Mouse (Mus musculus) midbrain, embryonic 16.5 days (tissue): ENCODE results near the gene Card6. TPM values are rescaled to one million over a fixed set of nuclear protein-coding genes. Genes with fewer than 3 reads are reported as not detected.

Experiments
- ATAC-seq: fragments of 200-750 bp; cut with Nextera tagmentation; 2 replicates; pipeline ENCODE4 v1.8.0; 2017; ENCODE audit warnings: moderate TSS enrichment
- H3K27ac ChIP-seq: fragments of 300-500 bp; sonication (generic); 2 replicates; pipeline ENCODE4 v1.5.1; 2014; ENCODE audit warnings: mild to moderate bottlenecking, low read length, mixed read lengths
- H3K27me3 ChIP-seq: fragments of 300-500 bp; sonication (generic); 2 replicates; pipeline ENCODE4 v1.6.1; 2014; ENCODE audit warnings: low read depth, low read length, mixed read lengths; ENCODE audit not compliant: control insufficient read depth, insufficient read depth
- H3K36me3 ChIP-seq: fragments of 300-500 bp; sonication (generic); 2 replicates; pipeline ENCODE4 v1.6.1; 2014; ENCODE audit warnings: mild to moderate bottlenecking, low read length, moderate library complexity, mixed read lengths; ENCODE audit not compliant: control insufficient read depth, insufficient read depth
- H3K4me1 ChIP-seq: fragments of 300-500 bp; sonication (generic); 2 replicates; pipeline ENCODE4 v1.6.1; 2014; ENCODE audit warnings: mild to moderate bottlenecking, low read length, mixed read lengths; ENCODE audit not compliant: control insufficient read depth, insufficient read depth
- H3K4me2 ChIP-seq: fragments of 300-500 bp; sonication (generic); 2 replicates; pipeline ENCODE4 v1.6.1; 2014; ENCODE audit warnings: mild to moderate bottlenecking, low read length, mixed read lengths
- H3K4me3 ChIP-seq: fragments of 300-500 bp; sonication (generic); 2 replicates; pipeline ENCODE4 v1.5.1; 2014; ENCODE audit warnings: low read depth, mild to moderate bottlenecking, low read length, moderate library complexity, mixed read lengths
- H3K9ac ChIP-seq: fragments of 300-500 bp; sonication (generic); 2 replicates; pipeline ENCODE4 v1.6.1; 2014; ENCODE audit warnings: low read depth, low read length, mixed read lengths
- H3K9me3 ChIP-seq: fragments of 300-500 bp; sonication (generic); replicated peaks from 2 replicates; pipeline ENCODE4 v1.6.1; 2014; ENCODE audit warnings: mild to moderate bottlenecking, low read length, mixed read lengths; ENCODE audit not compliant: control insufficient read depth, poor library complexity, severe bottlenecking
- WGBS: fragments of 180-500 bp; shearing (Covaris S2); extraction: QIAGEN DNeasy Blood & Tissue Kit; methylation state at CpG from one replicate; pipeline ENCODE4 v1.1.7; 2014; 5-methylcytosine and 5-hydroxymethylcytosine counted together
- polyA plus RNA-seq: library from polyadenylated mRNA; unstranded; fragments of >200 nt; fragmentation: Nextera tagmentation; extraction: Ambion mirVana; gene quantifications from 2 replicates; pipeline ENCODE4 v1.2.1, GENCODE M21; 2015

The Card6 gene
- polyA plus RNA-seq, 1 experiment from 2014 or later: 0.50 TPM

DNA sequence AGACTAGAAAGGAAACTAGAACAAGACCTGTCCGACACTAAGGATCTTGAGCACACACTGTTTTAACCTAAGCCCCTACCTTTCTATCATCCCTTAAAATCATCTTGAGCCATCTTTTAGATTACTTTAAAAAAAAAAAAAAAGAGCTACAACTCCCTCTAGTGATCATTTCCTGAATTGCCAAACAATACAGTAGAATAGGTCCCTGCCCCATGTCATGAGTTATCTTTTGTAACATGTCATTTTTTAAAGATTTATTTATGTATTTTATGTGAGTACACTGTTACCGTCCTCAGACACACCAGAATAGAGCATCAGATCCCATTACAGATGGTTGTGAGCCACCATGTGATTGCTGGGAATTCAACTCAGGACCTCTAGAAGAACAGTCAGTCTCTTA is 2.0 kb downstream of the Card6 start:
- ATAC-seq: peak; percentile 60; the same call in 1 of the 2 replicates
- no peaks in the 10 kb centered on the region for H3K36me3 ChIP-seq

DNA sequence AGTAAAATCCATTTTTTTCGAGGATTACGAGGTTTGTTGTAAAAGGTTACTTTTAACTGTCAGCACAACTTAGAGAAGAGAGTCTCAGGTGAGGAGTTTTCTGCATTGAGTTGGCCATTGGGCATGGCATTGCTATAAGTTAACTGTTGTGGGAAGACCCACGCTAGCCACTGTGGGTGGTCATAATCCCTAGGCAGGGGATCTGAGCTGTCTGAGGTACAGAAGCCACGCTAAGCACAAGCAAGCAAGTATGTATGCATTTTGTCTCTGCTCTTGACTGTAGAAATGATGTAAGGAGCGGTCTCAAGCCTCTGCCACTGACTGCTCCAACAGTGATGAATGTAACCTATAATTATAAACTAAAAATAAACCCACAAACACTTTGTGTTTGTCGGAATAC is 2.4 kb downstream of the Card6 start:
- ATAC-seq: peak; percentile 62; the same call in 1 of the 2 replicates
- H3K27ac ChIP-seq: no peak overlapping the region
- WGBS: 80% methylated on average over 6 of the region's 6 CpGs
- H3K36me3 ChIP-seq: no peaks in the 10 kb centered on the region
- H3K27me3 ChIP-seq: no peaks in the 10 kb centered on the region
- H3K4me2 ChIP-seq: no peak overlapping the region
- no peak overlapping the region for H3K9ac ChIP-seq
- H3K9me3 ChIP-seq: no peaks in the 10 kb centered on the region
- H3K4me1 ChIP-seq: no peaks in the 10 kb centered on the region
- no peak overlapping the region for H3K4me3 ChIP-seq

More for the DNA sequence above, 2.0 kb downstream of the Card6 start:
- Histone ChIP-seq H3K27me3 (no peaks in the 10 kb centered on the region), H3K27ac (no peak overlapping the region), H3K4me1 (no peaks in the 10 kb centered on the region), H3K9me3 (no peaks in the 10 kb centered on the region), H3K4me3 (no peak overlapping the region), H3K9ac (no peak overlapping the region), H3K4me2 (no peak overlapping the region)
- 53% methylated on average over 2 of the region's 2 CpGs for WGBS

DNA sequence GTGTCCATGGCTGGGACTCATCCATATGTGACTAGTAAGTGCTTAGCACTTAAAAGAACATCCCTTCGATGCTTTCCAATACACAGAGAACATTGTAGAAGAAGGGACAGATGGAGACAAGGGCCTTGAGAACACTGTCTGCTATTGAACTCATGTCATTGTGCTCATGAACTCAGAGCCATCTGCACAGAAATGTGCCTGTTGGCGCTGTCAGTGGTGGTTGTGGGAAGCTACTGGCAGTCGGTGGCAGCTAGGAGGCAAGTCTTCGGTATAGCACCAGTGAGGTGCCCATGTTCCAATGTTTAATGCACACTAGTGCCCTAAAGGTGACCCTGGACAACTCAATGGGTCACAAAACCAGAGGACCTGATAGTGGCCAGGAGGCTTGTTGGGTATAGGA is 6.0 kb downstream of the Card6 start:
- ATAC-seq: no peak
- WGBS: 97% methylated on average over 4 of the region's 4 CpGs
- no peaks in the 10 kb centered on the region for H3K4me1 ChIP-seq

DNA sequence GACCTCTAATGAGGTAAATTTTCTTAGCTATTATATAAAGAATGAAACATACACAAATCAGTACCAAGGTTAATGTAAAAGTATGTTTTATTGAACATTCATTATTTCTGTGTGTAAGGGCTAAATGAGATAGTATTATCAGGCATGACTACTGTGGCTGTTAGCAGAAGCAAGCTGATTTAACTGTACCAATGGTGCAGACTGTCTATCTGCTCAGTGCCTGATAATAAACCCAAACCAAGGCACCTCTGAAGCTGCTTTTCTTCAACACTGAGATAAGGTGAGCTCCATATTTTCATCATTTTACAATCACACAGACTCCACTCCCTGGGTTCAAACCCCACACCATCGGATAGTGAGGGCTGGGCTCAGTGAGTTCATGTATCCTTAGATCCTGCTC is 11.0 kb downstream of the Card6 start:
- no peak overlapping the region for H3K9ac ChIP-seq
- H3K4me3 ChIP-seq: no peak overlapping the region
- no peak overlapping the region for H3K27ac ChIP-seq
- no peaks in the 10 kb centered on the region for H3K27me3 ChIP-seq
- no peaks in the 10 kb centered on the region for H3K36me3 ChIP-seq
- no peaks in the 10 kb centered on the region for H3K9me3 ChIP-seq
- ATAC-seq: no peak
- H3K4me2 ChIP-seq: no peak overlapping the region
- WGBS: 95% methylated on average over 1 of the region's 1 CpGs
- H3K4me1 ChIP-seq: no peaks in the 10 kb centered on the region

More for the DNA sequence above, 6.0 kb downstream of the Card6 start:
- H3K36me3 ChIP-seq: no peaks in the 10 kb centered on the region
- no peak overlapping the region for H3K27ac ChIP-seq
- no peaks in the 10 kb centered on the region for H3K9me3 ChIP-seq
- no peak overlapping the region for H3K9ac ChIP-seq
- no peaks in the 10 kb centered on the region for H3K27me3 ChIP-seq
- H3K4me2 ChIP-seq: no peak overlapping the region
- H3K4me3 ChIP-seq: no peak overlapping the region

DNA sequence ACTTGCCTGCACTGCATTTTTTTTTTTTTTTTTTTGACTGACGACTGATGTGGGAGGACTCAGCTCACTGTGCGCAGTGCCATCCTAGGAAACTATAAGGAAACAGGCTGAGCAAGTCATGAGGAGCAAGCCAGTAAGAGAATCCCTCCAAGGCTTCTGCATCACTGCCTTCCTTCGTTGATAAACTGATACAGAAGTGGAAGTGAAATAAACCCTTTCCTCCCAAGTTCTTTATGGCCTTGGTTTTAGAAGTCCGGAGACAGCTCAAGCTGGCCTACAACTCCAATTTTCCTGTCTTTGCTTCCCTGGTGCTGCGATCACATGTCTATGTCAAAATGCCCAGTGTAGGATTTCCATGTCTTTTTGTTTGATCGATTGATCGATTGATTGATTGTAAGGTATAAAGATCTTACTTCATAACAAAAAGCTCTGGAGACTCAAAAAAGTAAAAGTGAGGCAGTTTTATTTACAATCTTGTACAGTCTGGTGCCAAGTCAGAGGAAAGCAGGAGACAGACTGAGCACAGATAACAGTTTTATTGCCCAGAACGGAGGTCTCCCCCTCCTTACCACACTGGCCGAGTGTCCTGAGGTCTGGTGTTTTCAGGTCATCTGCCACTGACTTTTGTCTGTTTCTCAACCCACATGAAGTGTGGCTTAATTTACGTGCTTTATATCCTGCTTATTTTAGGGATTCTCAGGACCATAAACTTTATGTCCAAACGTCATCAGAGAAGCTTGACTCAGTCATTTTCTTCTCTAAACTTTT is 12.6 kb downstream of the Card6 start:
- ATAC-seq: no peak
- no peaks in the 10 kb centered on the region for H3K9me3 ChIP-seq
- H3K4me2 ChIP-seq: no peak overlapping the region
- WGBS: 89% methylated on average over 11 of the region's 11 CpGs
- H3K27ac ChIP-seq: no peak overlapping the region
- no peaks in the 10 kb centered on the region for H3K4me1 ChIP-seq
- H3K36me3 ChIP-seq: no peaks in the 10 kb centered on the region
- H3K4me3 ChIP-seq: no peak overlapping the region
- no peaks in the 10 kb centered on the region for H3K27me3 ChIP-seq
- H3K9ac ChIP-seq: no peak overlapping the region

DNA sequence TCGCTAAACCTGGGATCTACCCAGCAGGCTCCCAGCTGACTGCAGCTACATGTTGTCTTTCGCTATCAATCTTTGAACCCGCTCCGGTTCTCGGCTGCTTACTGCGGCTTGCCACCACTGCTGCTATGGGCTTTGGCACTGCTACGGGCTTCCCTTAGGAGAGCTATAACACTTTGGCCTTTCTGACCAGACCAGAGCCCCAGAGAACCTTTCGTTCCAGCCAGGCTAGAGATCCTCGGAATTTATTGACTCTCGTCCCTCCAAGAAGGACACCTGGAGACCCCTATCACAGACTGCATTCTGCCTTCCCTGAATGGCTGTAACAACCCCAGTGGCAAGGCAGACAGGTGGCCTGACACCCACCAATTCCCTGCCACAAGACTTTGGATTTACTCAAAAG is 18.2 kb downstream of the Card6 start:
- Histone ChIP-seq H3K36me3 (no peaks in the 10 kb centered on the region), H3K4me3 (no peak overlapping the region), H3K27me3 (no peaks in the 10 kb centered on the region), H3K27ac (no peak overlapping the region), H3K9me3 (no peaks in the 10 kb centered on the region), H3K4me1 (peaks cover 5% of the 10 kb centered on the region; the same call in 1 of the 2 replicates), H3K9ac (no peak overlapping the region), H3K4me2 (no peak overlapping the region)
- no peak for ATAC-seq
- 95% methylated on average over 10 of the region's 10 CpGs for WGBS

DNA sequence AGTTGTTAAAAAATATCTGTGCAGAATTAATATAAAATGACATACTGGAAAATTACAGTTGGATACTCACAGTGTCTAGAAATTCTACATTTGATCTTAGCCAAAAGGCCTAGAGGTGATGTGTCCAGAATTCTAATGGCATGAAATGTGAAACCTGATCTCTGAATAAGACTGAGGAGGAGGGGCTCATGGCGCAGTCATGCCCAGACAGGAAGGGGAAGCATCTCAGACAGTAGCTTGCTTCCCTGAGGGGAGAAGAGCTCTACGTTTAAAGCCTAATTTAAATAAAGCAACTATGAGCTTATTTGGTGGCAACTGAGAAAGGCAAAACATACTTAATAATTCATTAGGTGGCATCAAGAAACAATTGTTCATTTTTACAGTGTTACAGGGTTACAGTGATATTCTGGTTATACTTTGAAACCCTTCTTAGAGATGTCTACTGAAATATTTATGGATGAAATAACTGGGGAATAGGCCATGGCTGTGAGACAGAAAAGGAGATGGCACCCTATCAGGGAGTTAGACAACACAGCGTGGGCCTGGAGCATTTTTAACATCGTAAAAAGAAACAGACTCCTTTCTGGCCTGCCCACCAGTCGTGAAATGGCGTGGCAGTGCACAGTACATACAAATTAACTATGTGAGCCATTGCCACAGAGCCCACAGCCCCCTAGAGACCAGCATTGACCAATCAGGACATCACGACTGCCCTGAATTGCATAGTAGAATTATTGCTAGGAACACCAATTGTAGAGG is 19.3 kb downstream of the Card6 start:
- Histone ChIP-seq H3K36me3 (no peaks in the 10 kb centered on the region), H3K27ac (0 out of 2 replicates have a peak overlapping the region, but pooled peaks have one; percentile 10), H3K9ac (no peak overlapping the region), H3K4me3 (no peak overlapping the region), H3K4me1 (peaks cover 5% of the 10 kb centered on the region; the same call in 1 of the 2 replicates), H3K9me3 (no peaks in the 10 kb centered on the region), H3K4me2 (no peak overlapping the region), H3K27me3 (no peaks in the 10 kb centered on the region)
- peak; percentile 93 for ATAC-seq
- WGBS: 49% methylated on average over 7 of the region's 7 CpGs

DNA sequence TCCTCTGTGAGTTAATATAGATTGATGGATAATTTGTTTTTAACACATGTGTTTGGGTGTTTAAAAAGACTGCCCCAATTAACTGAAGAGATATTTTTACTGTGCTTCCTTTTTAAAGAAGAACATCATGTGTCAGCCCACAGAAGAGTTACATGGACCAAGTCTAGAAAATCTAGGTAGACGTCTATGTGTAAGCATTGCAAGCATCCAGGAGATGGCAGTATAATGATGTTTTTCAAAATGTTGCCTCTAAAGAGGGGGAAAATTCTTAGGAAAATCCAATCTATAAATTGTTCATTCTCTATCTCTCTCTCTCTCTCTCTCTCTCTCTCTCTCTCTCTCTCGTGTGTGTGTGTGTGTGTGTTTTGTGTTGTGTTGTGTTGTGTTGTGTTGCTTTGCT is 22.2 kb downstream of the Card6 start:
- Histone ChIP-seq H3K27ac (no peak overlapping the region), H3K36me3 (no peaks in the 10 kb centered on the region), H3K9me3 (no peaks in the 10 kb centered on the region), H3K4me3 (no peak overlapping the region), H3K4me2 (no peak overlapping the region), H3K27me3 (no peaks in the 10 kb centered on the region), H3K4me1 (peaks cover 5% of the 10 kb centered on the region; the same call in 1 of the 2 replicates), H3K9ac (no peak overlapping the region)
- WGBS: 25% methylated on average over 2 of the region's 2 CpGs
- no peak for ATAC-seq

DNA sequence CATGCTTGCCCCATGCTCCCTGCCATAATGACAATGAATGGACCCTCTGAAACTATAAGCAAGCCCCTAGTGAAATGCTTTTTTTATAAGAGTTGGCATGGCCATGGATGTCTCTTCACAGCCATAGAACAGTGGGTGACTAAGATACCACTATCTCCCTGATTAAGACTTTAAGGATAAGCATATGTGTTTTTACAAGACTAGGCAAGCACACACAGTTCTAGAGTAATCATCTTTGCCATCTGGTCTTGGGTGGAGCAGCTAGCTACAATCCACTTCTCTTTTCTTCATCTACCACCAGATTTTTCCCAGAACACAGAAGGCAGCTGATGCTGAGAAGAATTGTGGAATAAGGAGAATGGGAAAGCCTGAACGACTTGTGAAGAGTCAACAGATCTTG is 27.1 kb downstream of the Card6 start:
- no peak for ATAC-seq

More for the DNA sequence above, 27.1 kb downstream of the Card6 start:
- Histone ChIP-seq H3K36me3 (no peaks in the 10 kb centered on the region), H3K4me3 (no peak overlapping the region), H3K4me1 (no peaks in the 10 kb centered on the region), H3K27me3 (no peaks in the 10 kb centered on the region), H3K9ac (no peak overlapping the region), H3K27ac (no peak overlapping the region), H3K9me3 (no peaks in the 10 kb centered on the region), H3K4me2 (no peak overlapping the region)
- WGBS: 87% methylated on average over 1 of the region's 1 CpGs
